Mouse (Mus musculus) testis, adult 2 months (tissue): Measurements from ENCODE around the gene Ifitm1. TPM values are rescaled to one million over a fixed set of nuclear protein-coding genes. Genes with fewer than 3 reads are reported as not detected.

Source experiments
- H3K27ac ChIP-seq: fragments of 200-500 bp; 2 replicates; pipeline ENCODE4 v1.5.1; 2012; ENCODE audit warnings: low read depth, low read length; ENCODE audit not compliant: control insufficient read depth, insufficient read depth
- H3K27me3 ChIP-seq: fragments of 200-500 bp; 2 replicates; pipeline ENCODE4 v1.6.1; 2012; ENCODE audit warnings: mild to moderate bottlenecking, low read length, moderate library complexity; ENCODE audit not compliant: control insufficient read depth, insufficient read depth
- H3K36me3 ChIP-seq: fragments of 200-500 bp; 2 replicates; pipeline ENCODE4 v1.6.1; 2012; ENCODE audit warnings: mild to moderate bottlenecking, low read length; ENCODE audit not compliant: control insufficient read depth, insufficient read depth
- H3K4me1 ChIP-seq: fragments of 200-500 bp; 2 replicates; pipeline ENCODE4 v1.6.1; 2012; ENCODE audit warnings: low read length; ENCODE audit not compliant: control insufficient read depth, insufficient read depth
- H3K4me3 ChIP-seq: fragments of 200-500 bp; 2 replicates; pipeline ENCODE4 v1.5.1; 2012; ENCODE audit warnings: low read depth, mild to moderate bottlenecking, low read length, moderate library complexity, mixed read lengths; ENCODE audit not compliant: control insufficient read depth
- CTCF ChIP-seq: fragments of 200-500 bp; IDR thresholded peaks from 2 replicates; pipeline ENCODE4 v1.5.1; 2012; ENCODE audit warnings: low read depth, mild to moderate bottlenecking, inconsistent platforms, low read length, moderate library complexity; ENCODE audit not compliant: control insufficient read depth, insufficient read depth, insufficient replicate concordance
- POLR2A ChIP-seq: fragments of 200-500 bp; IDR thresholded peaks from 2 replicates; pipeline ENCODE4 v1.6.1; 2012; ENCODE audit warnings: low read depth, mild to moderate bottlenecking, inconsistent platforms, low read length, moderate library complexity; ENCODE audit not compliant: control insufficient read depth
- polyA plus RNA-seq: library from polyadenylated mRNA; depleted of rRNA; stranded (reverse); fragments of >200 nt; gene quantifications from 2 replicates; pipeline ENCODE4 v1.2.3, GENCODE M21; 2012

Ifitm1 gene
- polyA plus RNA-seq, 1 experiment, result 3.0 TPM

DNA sequence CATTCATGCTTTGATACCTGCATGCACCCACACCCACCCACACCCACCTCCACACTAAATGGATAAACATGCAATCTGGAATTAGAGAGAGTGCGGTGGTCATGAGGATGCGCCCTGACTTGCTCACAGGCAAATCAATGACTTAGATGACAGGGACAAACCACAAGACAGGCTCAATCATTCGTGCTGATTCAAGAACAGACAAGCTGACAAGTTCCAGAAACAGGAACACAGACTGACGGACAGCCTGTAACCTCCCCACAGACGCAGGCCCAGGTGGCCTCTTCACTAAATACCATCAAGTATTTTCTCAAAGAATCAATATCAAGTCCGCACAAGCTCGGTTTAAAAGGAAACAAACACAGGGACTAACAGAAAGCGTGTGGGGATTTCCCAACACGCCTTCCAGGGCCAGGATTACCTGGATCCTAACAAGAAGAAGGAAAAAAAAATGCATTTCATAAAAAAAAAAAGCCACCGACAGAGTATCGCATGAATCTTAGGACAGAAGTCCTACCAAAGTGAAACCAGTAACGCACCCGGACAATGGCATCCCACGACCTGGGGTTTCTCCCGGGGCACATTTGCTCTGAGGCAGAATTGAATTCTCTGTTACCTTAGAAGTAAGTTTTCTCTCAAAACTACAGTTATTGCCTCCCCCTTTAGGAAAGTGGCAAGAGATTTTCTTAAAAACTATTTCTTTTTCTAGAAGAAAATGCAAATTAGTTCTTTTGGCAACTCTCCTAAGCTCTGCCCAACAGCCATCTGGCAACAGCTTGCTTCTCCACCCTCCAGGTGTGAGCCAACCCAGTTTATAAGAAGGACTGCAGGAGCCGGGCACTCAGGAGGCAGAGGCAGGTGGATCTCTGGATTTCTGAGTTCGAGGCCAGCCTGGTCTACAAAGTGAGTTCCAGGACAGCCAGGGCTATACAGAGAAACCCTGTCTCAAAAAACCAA lies 20.4 kb downstream of the Ifitm1 start:
- Histone ChIP-seq H3K27me3 (no peaks in the 10 kb centered on the region), H3K4me3 (no peak overlapping the region), H3K4me1 (peaks cover 6% of the 10 kb centered on the region), H3K27ac (no peak overlapping the region), H3K36me3 (no peaks in the 10 kb centered on the region)
- TF ChIP-seq CTCF, result no peak
- TF ChIP-seq POLR2A, result no peak

DNA sequence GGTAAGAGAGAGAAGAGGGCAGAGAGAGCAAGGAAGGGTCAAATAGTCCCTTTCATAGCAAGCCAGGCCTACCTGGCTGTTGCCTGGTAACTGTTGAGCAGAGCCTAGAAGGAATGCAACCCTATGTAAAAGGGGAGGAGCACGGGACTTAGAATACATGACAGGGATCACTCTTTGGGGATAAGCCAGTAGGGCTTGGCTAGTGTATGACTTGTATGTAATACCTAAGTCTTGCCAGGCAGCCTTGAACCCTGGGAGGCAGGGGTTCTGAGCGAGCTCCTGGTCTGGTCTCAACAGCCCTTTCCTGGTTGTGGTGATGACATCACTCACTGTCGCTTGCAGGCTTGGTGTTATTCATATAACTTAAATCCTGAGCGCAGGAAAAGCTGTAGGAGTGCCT lies 22.0 kb downstream of the Ifitm1 start:
- H3K4me3 ChIP-seq, result no peak overlapping the region
- no peaks in the 10 kb centered on the region for H3K36me3 ChIP-seq
- TF ChIP-seq POLR2A (no peak), CTCF (no peak)
- peaks cover 6% of the 10 kb centered on the region for H3K4me1 ChIP-seq
- no peak overlapping the region for H3K27ac ChIP-seq
- H3K27me3 ChIP-seq, result no peaks in the 10 kb centered on the region

- H3K27ac ChIP-seq, result no peak overlapping the region
- no peaks in the 10 kb centered on the region for H3K27me3 ChIP-seq
- peaks cover 6% of the 10 kb centered on the region for H3K4me1 ChIP-seq
- no peaks in the 10 kb centered on the region for H3K36me3 ChIP-seq
- H3K4me3 ChIP-seq, result peak overlapping the region; percentile 44
- no peak for TF ChIP-seq POLR2A
- TF ChIP-seq CTCF, result no peak
Observed at GRCm38 (mm10) chr7:140990185-140990584, 23.2 kb downstream of the Ifitm1 start.

- TF ChIP-seq POLR2A (no peak), CTCF (no peak)
- Histone ChIP-seq H3K27ac (no peak overlapping the region), H3K27me3 (no peaks in the 10 kb centered on the region), H3K4me1 (peaks cover 6% of the 10 kb centered on the region), H3K4me3 (no peak overlapping the region), H3K36me3 (no peaks in the 10 kb centered on the region)
Observed at GRCm38 (mm10) chr7:140990622-140991021, 23.6 kb downstream of the Ifitm1 start.

DNA sequence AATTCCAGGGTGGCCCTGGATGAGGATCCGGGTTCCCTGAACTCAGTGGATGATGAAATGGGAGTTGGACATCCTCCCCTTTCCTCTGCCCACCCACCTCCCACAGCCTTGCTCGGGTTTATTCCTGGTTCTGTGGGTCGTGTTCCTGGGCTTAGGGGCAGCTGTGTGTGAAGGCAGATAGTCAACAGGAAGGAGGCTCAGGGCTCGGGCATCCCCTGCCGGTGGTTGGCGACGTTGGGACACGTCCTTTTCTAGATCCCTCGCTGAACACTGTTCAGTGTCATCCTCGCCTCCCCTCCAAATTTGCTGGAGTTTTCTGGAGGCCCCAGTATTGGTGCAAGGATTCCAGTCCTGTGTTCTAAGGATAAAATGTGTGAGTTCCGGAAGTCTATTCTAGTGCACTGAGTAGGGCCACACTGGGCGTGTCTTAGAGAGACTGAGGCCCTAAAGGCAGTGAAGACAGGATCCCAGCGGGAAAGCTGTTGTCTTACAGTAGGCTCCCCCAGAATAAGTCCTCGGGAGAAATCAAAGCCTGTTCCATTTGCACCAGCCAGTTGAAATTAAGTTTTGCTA lies 24.2 kb downstream of the Ifitm1 start:
- H3K27ac ChIP-seq, result no peak overlapping the region

GRCm38 (mm10) chr7:140997817-140998216 lies 30.8 kb downstream of the Ifitm1 start:
- H3K4me3 ChIP-seq, result no peak overlapping the region
- H3K36me3 ChIP-seq, result no peaks in the 10 kb centered on the region
- H3K27me3 ChIP-seq, result no peaks in the 10 kb centered on the region
- H3K4me1 ChIP-seq, result no peaks in the 10 kb centered on the region
- no peak for TF ChIP-seq CTCF
- TF ChIP-seq POLR2A, result no peak
- no peak overlapping the region for H3K27ac ChIP-seq

More for the DNA sequence above, 24.2 kb downstream of the Ifitm1 start:
- H3K36me3 ChIP-seq, result no peaks in the 10 kb centered on the region
- peaks cover 6% of the 10 kb centered on the region for H3K4me1 ChIP-seq
- TF ChIP-seq CTCF (no peak), POLR2A (no peak)
- H3K4me3 ChIP-seq, result no peak overlapping the region
- no peaks in the 10 kb centered on the region for H3K27me3 ChIP-seq
